In genomic region chrX:163760617-163761434, GRCm38 (mm10) we compare ENCODE assay signal across 8 mouse cellular contexts. TPM values are rescaled to one million over a fixed set of nuclear protein-coding genes. Genes with fewer than 3 reads are reported as not detected.
DNase-seq lines count a peak whose midpoint lies in the region; ATAC-seq and TF ChIP-seq lines count a peak whose summit lies in the region.

Gene Rnf138rt1 (minus strand): TSS chrX:163761329.

- H3K4me3 ChIP-seq in ES-Bruce4 (ENCODE audit: low read depth, low read length), result peak within 1 kb of the TSS; percentile 59
- peak within 1 kb of the TSS; percentile 57 for H3K4me3 ChIP-seq in embryonic facial prominence, embryonic 10.5 days
- H3K4me3 ChIP-seq in stomach, embryonic 15.5 days (replicated peaks), result peak within 1 kb of the TSS; percentile 32
- H3K4me3 ChIP-seq in thymus, adult 2 months (ENCODE audit: control insufficient read depth, insufficient read depth, low read length), result no peak within 1 kb of the TSS

- no peak for TF ChIP-seq POLR2A in ES-Bruce4 (IDR thresholded peaks at IDR 0.05; ENCODE audit: insufficient read depth, low read length)
- TF ChIP-seq POLR2A in thymus, adult 2 months (IDR thresholded peaks at IDR 0.05; ENCODE audit: control insufficient read depth, extremely low read depth, insufficient read depth, low read length, poor library complexity), result no peak

- no peak for TF ChIP-seq CTCF in ES-Bruce4 (IDR thresholded peaks at IDR 0.05; ENCODE audit: low read depth, low read length)
- TF ChIP-seq CTCF in thymus, adult 2 months (IDR thresholded peaks at IDR 0.05; ENCODE audit: borderline replicate concordance, control insufficient read depth, extremely low read depth, insufficient read depth, low read length, poor library complexity), result no peak

- H3K9me3 ChIP-seq in ES-Bruce4 (replicated peaks; ENCODE audit: control insufficient read depth, insufficient read depth, low read length, poor library complexity, severe bottlenecking), result no peaks in the 10 kb centered on the region
- H3K9me3 ChIP-seq in embryonic facial prominence, embryonic 10.5 days, result no peaks in the 10 kb centered on the region
- no peaks in the 10 kb centered on the region for H3K9me3 ChIP-seq in stomach, embryonic 15.5 days

- peak within 1 kb of the TSS; percentile 64 for H3K4me2 ChIP-seq in stomach, embryonic 15.5 days

- TF ChIP-seq EP300 in ES-Bruce4 (IDR thresholded peaks at IDR 0.05; ENCODE audit: insufficient read depth, low read depth, low read length), result no peak

- no peak within 1 kb of the TSS for H3K27ac ChIP-seq in ES-Bruce4 (ENCODE audit: insufficient read depth, low read length)
- no peak within 1 kb of the TSS for H3K27ac ChIP-seq in embryonic facial prominence, embryonic 10.5 days (replicated peaks)
- H3K27ac ChIP-seq in stomach, embryonic 15.5 days, result no peak within 1 kb of the TSS
- no peak within 1 kb of the TSS for H3K27ac ChIP-seq in thymus, adult 2 months (ENCODE audit: control insufficient read depth, insufficient read depth, low read length)

- WGBS in embryonic facial prominence, embryonic 10.5 days, result 24% methylated on average over 42 of the region's 42 CpGs
- 26% methylated on average over 42 of the region's 42 CpGs for WGBS in stomach, embryonic 15.5 days
- 7% methylated on average over 39 of the region's 42 CpGs for WGBS in thymus, adult 2 months

- intact Hi-C loops in heart, postnatal 36 days (cut with DNase I), result no loop called here

- H3K36me3 ChIP-seq in ES-Bruce4 (ENCODE audit: control insufficient read depth, insufficient read depth, low read length, poor library complexity, severe bottlenecking), result no peaks in the 10 kb centered on the region
- no peaks in the 10 kb centered on the region for H3K36me3 ChIP-seq in embryonic facial prominence, embryonic 10.5 days (replicated peaks)
- H3K36me3 ChIP-seq in stomach, embryonic 15.5 days, result no peaks in the 10 kb centered on the region
- H3K36me3 ChIP-seq in thymus, adult 2 months (ENCODE audit: control insufficient read depth, insufficient read depth, low read length), result no peaks in the 10 kb centered on the region

- ATAC-seq in stomach, embryonic 15.5 days (ENCODE audit: insufficient read depth, low FRiP score, low read depth), result no peak

- no peak within 1 kb of the TSS for H3K9ac ChIP-seq in ES-Bruce4 (ENCODE audit: low read depth, poor library complexity, severe bottlenecking)
- no peak within 1 kb of the TSS for H3K9ac ChIP-seq in stomach, embryonic 15.5 days

- H3K27me3 ChIP-seq in ES-Bruce4 (ENCODE audit: control insufficient read depth, insufficient read depth, low read length, poor library complexity, severe bottlenecking), result no peaks in the 10 kb centered on the region
- peaks cover 98% of the 10 kb centered on the region for H3K27me3 ChIP-seq in embryonic facial prominence, embryonic 10.5 days (replicated peaks; ENCODE audit: low read depth, poor library complexity, severe bottlenecking)
- H3K27me3 ChIP-seq in stomach, embryonic 15.5 days (replicated peaks), result 0 out of 2 replicates have a peak, but pooled peaks cover 6% of the 10 kb centered on the region
- H3K27me3 ChIP-seq in thymus, adult 2 months (ENCODE audit: control insufficient read depth, insufficient read depth, low read length), result no peaks in the 10 kb centered on the region; the same call in 1 of the 2 replicates

- H3K4me1 ChIP-seq in ES-Bruce4 (ENCODE audit: control insufficient read depth, insufficient read depth, low read length), result no peaks in the 10 kb centered on the region
- H3K4me1 ChIP-seq in embryonic facial prominence, embryonic 10.5 days, result no peaks in the 10 kb centered on the region
- no peaks in the 10 kb centered on the region for H3K4me1 ChIP-seq in stomach, embryonic 15.5 days
- H3K4me1 ChIP-seq in thymus, adult 2 months (replicated peaks; ENCODE audit: control insufficient read depth, insufficient read depth, low read length), result no peaks in the 10 kb centered on the region

- DNase-seq in adrenal gland, adult 8-10 months, result peak; percentile 28
- peak; percentile 67 for DNase-seq in embryonic facial prominence, embryonic 10.5 days (ENCODE audit: low spot score)
- DNase-seq in heart, postnatal 36 days, result peak; percentile 1
- peak; percentile 2 to 7 for DNase-seq in layer of hippocampus, postnatal 14 days (ENCODE audit: low spot score in 2 of 2)
- DNase-seq in mesoderm, embryonic 11.5 days (ENCODE audit: low read depth, low spot score), result peak; percentile 60
- no peak for DNase-seq in thymus, adult 2 months

RNA-seq across cellular contexts. Expression of gene Rnf138rt1, which starts in this region (rescaled TPM):
- not detected in 2 replicates for polyA plus RNA-seq in ES-Bruce4 (2011; ENCODE audit: insufficient read depth, insufficient read length, low read depth, missing spikeins)
- total RNA-seq in adrenal gland, adult 8-10 months (2022), result under 1 TPM; 0.56 to 0.96 (median 0.73) TPM
- polyA plus RNA-seq in embryonic facial prominence, embryonic 10.5 days (2016; fragmentation: Nextera tagmentation; extraction: Ambion mirVana), result 0.16 and 0.32 TPM in 2 replicates
- not detected for total RNA-seq in heart, postnatal 36 days (2021)
- 1 to 10 TPM; 1.2 to 1.4 TPM for total RNA-seq in layer of hippocampus, postnatal 14 days (2021)
- 0.30 and 0.54 TPM in 2 replicates for polyA plus RNA-seq in stomach, embryonic 15.5 days (2015; fragmentation: Nextera tagmentation; extraction: Ambion mirVana)
- not detected in 2 replicates for polyA plus RNA-seq in thymus, adult 2 months (2012; rRNA removed)

Comparison
In these comparisons a context has a peak if more than half of its experiments do, and no peak if none do; other contexts are left out.
1. Peak in DNase-seq in adrenal gland, adult 8-10 months; RNA of the gene not detected or under 1 TPM.
2. Peak in DNase-seq and H3K4me3 ChIP-seq in embryonic facial prominence, embryonic 10.5 days; RNA of the gene not detected or under 1 TPM.
3. Peak in DNase-seq in heart, postnatal 36 days; RNA of the gene not detected or under 1 TPM.